Mouse (Mus musculus) embryonic facial prominence, embryonic 10.5 days (tissue): ENCODE results near the gene Tspoap1. TPM values are rescaled to one million over a fixed set of nuclear protein-coding genes. Genes with fewer than 3 reads are reported as not detected.

Experiments used
- DNase-seq: peaks from one replicate; pipeline ENCODE4 v3.0.0-alpha.2; 2017; ENCODE audit warnings: low spot score
- H3K27ac ChIP-seq: fragments of 300-500 bp; sonication (generic); replicated peaks from 2 replicates; pipeline ENCODE4 v1.5.1; 2016; ENCODE audit warnings: mild to moderate bottlenecking
- H3K27me3 ChIP-seq: fragments of 300-500 bp; sonication (generic); replicated peaks from 2 replicates; pipeline ENCODE4 v1.6.1; 2016; ENCODE audit warnings: low read depth, mild to moderate bottlenecking; ENCODE audit not compliant: poor library complexity, severe bottlenecking
- H3K36me3 ChIP-seq: fragments of 300-500 bp; sonication (generic); replicated peaks from 2 replicates; pipeline ENCODE4 v1.6.1; 2016; ENCODE audit warnings: mild to moderate bottlenecking, moderate library complexity
- H3K4me1 ChIP-seq: fragments of 300-500 bp; sonication (generic); 2 replicates; pipeline ENCODE4 v1.6.1; 2016
- H3K4me3 ChIP-seq: fragments of 300-500 bp; sonication (generic); 2 replicates; pipeline ENCODE4 v1.5.1; 2016; ENCODE audit warnings: mild to moderate bottlenecking, moderate library complexity
- H3K9me3 ChIP-seq: fragments of 300-500 bp; sonication (generic); 2 replicates; pipeline ENCODE4 v1.6.1; 2016; ENCODE audit warnings: mild to moderate bottlenecking
- WGBS: fragments of 180-500 bp; shearing (Covaris S2); methylation state at CpG from one replicate; pipeline ENCODE4 v1.1.7; 2016; 5-methylcytosine and 5-hydroxymethylcytosine counted together
- polyA plus RNA-seq: library from polyadenylated mRNA; unstranded; fragments of >200 nt; fragmentation: Nextera tagmentation; extraction: Ambion mirVana; gene quantifications from 2 replicates; pipeline ENCODE4 v1.2.1, GENCODE M21; 2016

Tspoap1 gene
- polyA plus RNA-seq, 1 experiment from 2014 or later, result 7.0 TPM

- H3K27me3 ChIP-seq, result peaks cover 94% of the 10 kb centered on the region
These were observed 3.9 kb downstream of the Tspoap1 start for GRCm38 (mm10) chr11:87763988-87764876.

GRCm38 (mm10) chr11:87768745-87769144 lies 8.4 kb downstream of the Tspoap1 start:
- Histone ChIP-seq H3K36me3 (no peaks in the 10 kb centered on the region), H3K27ac (no peak overlapping the region), H3K27me3 (peaks cover 51% of the 10 kb centered on the region), H3K4me3 (no peak overlapping the region), H3K9me3 (no peaks in the 10 kb centered on the region), H3K4me1 (peaks cover 12% of the 10 kb centered on the region)
- 89% methylated on average over 4 of the region's 4 CpGs for WGBS
- no peak for DNase-seq

More at GRCm38 (mm10) chr11:87763988-87764876, 3.9 kb downstream of the Tspoap1 start:
- peak; percentile 66 for DNase-seq
- WGBS, result under 1% methylated on average over 65 of the region's 65 CpGs
- H3K36me3 ChIP-seq, result no peaks in the 10 kb centered on the region
- H3K4me3 ChIP-seq, result peak overlapping the region; percentile 70
- peak overlapping the region; percentile 78 for H3K27ac ChIP-seq
- H3K4me1 ChIP-seq, result peaks cover 28% of the 10 kb centered on the region
- no peaks in the 10 kb centered on the region for H3K9me3 ChIP-seq

- DNase-seq, result peak; percentile 75
- H3K27me3 ChIP-seq, result peaks cover 36% of the 10 kb centered on the region
- peaks cover 6% of the 10 kb centered on the region; the same call in 1 of the 2 replicates for H3K4me1 ChIP-seq
- H3K36me3 ChIP-seq, result no peaks in the 10 kb centered on the region
- no peaks in the 10 kb centered on the region for H3K9me3 ChIP-seq
- 58% methylated on average over 3 of the region's 3 CpGs for WGBS
- H3K27ac ChIP-seq, result no peak overlapping the region
- no peak overlapping the region for H3K4me3 ChIP-seq
These were observed 10.6 kb downstream of the Tspoap1 start for GRCm38 (mm10) chr11:87770989-87771388.

GRCm38 (mm10) chr11:87772354-87772753 lies 12.0 kb downstream of the Tspoap1 start:
- WGBS, result 86% methylated on average over 3 of the region's 3 CpGs
- DNase-seq, result no peak
- no peaks in the 10 kb centered on the region for H3K9me3 ChIP-seq
- H3K4me1 ChIP-seq, result peaks cover 11% of the 10 kb centered on the region
- H3K27me3 ChIP-seq, result peaks cover 34% of the 10 kb centered on the region
- no peaks in the 10 kb centered on the region for H3K36me3 ChIP-seq
- no peak overlapping the region for H3K27ac ChIP-seq
- no peak overlapping the region for H3K4me3 ChIP-seq

- peak; percentile 91 for DNase-seq
- Histone ChIP-seq H3K36me3 (no peaks in the 10 kb centered on the region), H3K4me1 (peaks cover 32% of the 10 kb centered on the region), H3K27ac (peak overlapping the region; percentile 82), H3K9me3 (no peaks in the 10 kb centered on the region), H3K27me3 (peaks cover 69% of the 10 kb centered on the region), H3K4me3 (peak overlapping the region; percentile 60)
- WGBS, result 7% methylated on average over 32 of the region's 32 CpGs
These were observed 17.9 kb downstream of the Tspoap1 start for GRCm38 (mm10) chr11:87778100-87778765.

GRCm38 (mm10) chr11:87778915-87779314 lies 18.6 kb downstream of the Tspoap1 start:
- Histone ChIP-seq H3K27ac (peak overlapping the region; percentile 82), H3K9me3 (no peaks in the 10 kb centered on the region), H3K27me3 (peaks cover 69% of the 10 kb centered on the region), H3K4me3 (peak overlapping the region; percentile 60), H3K4me1 (peaks cover 32% of the 10 kb centered on the region), H3K36me3 (no peaks in the 10 kb centered on the region)
- 37% methylated on average over 12 of the region's 12 CpGs for WGBS
- DNase-seq, result no peak

- 80% methylated on average over 4 of the region's 4 CpGs for WGBS
These were observed 19.1 kb downstream of the Tspoap1 start for GRCm38 (mm10) chr11:87779392-87779791.

GRCm38 (mm10) chr11:87780130-87780529 lies 19.8 kb downstream of the Tspoap1 start:
- H3K27me3 ChIP-seq, result peaks cover 69% of the 10 kb centered on the region
- no peaks in the 10 kb centered on the region for H3K9me3 ChIP-seq
- no peak for DNase-seq
- WGBS, result 89% methylated on average over 8 of the region's 8 CpGs
- H3K36me3 ChIP-seq, result no peaks in the 10 kb centered on the region
- no peak overlapping the region for H3K27ac ChIP-seq
- no peak overlapping the region for H3K4me3 ChIP-seq
- peaks cover 26% of the 10 kb centered on the region for H3K4me1 ChIP-seq

More at GRCm38 (mm10) chr11:87779392-87779791, 19.1 kb downstream of the Tspoap1 start:
- H3K9me3 ChIP-seq, result no peaks in the 10 kb centered on the region
- H3K27me3 ChIP-seq, result peaks cover 69% of the 10 kb centered on the region
- H3K4me3 ChIP-seq, result no peak overlapping the region
- no peaks in the 10 kb centered on the region for H3K36me3 ChIP-seq
- H3K27ac ChIP-seq, result no peak overlapping the region
- DNase-seq, result no peak
- H3K4me1 ChIP-seq, result peaks cover 32% of the 10 kb centered on the region

GRCm38 (mm10) chr11:87790088-87790487 lies 29.7 kb downstream of the Tspoap1 start:
- H3K27ac ChIP-seq, result no peak overlapping the region
- 87% methylated on average over 6 of the region's 6 CpGs for WGBS
- H3K9me3 ChIP-seq, result no peaks in the 10 kb centered on the region
- H3K4me3 ChIP-seq, result no peak overlapping the region
- DNase-seq, result no peak
- H3K36me3 ChIP-seq, result no peaks in the 10 kb centered on the region
- H3K4me1 ChIP-seq, result peaks cover 3% of the 10 kb centered on the region; the same call in 1 of the 2 replicates
- no peaks in the 10 kb centered on the region for H3K27me3 ChIP-seq

GRCm38 (mm10) chr11:87793460-87793859 lies 33.1 kb downstream of the Tspoap1 start, which contains the start of gene Mpo:
Mpo (plus strand) TSS chr11:87793581.
- whole genome bisulfite sequencing, result 66% methylated on average over 3 of the region's 3 CpGs
- peaks cover 9% of the 10 kb centered on the region for H3K4me1 ChIP-seq
- no peak within 1 kb of the TSS for H3K4me3 ChIP-seq
- H3K36me3 ChIP-seq, result no peaks in the 10 kb centered on the region
- H3K9me3 ChIP-seq, result no peaks in the 10 kb centered on the region
- H3K27ac ChIP-seq, result no peak within 1 kb of the TSS
- H3K27me3 ChIP-seq, result 0 out of 2 replicates have a peak, but pooled peaks cover under 1% of the 10 kb centered on the region
- no peak for DNase-seq

- Histone ChIP-seq H3K36me3 (no peaks in the 10 kb centered on the region), H3K27ac (no peak overlapping the region), H3K4me1 (peaks cover 12% of the 10 kb centered on the region; the same call in 1 of the 2 replicates), H3K9me3 (no peaks in the 10 kb centered on the region), H3K27me3 (0 out of 2 replicates have a peak, but pooled peaks cover 5% of the 10 kb centered on the region), H3K4me3 (no peak overlapping the region)
- WGBS, result 89% methylated on average over 22 of the region's 22 CpGs
- DNase-seq, result no peak
These were observed 41.5 kb downstream of the Tspoap1 start for GRCm38 (mm10) chr11:87801711-87802275.

GRCm38 (mm10) chr11:87802621-87803020 lies 42.3 kb downstream of the Tspoap1 start:
- Histone ChIP-seq H3K9me3 (no peaks in the 10 kb centered on the region), H3K4me3 (no peak overlapping the region), H3K36me3 (no peaks in the 10 kb centered on the region), H3K27ac (no peak overlapping the region), H3K27me3 (0 out of 2 replicates have a peak, but pooled peaks cover 5% of the 10 kb centered on the region), H3K4me1 (peaks cover 6% of the 10 kb centered on the region; the same call in 1 of the 2 replicates)
- DNase-seq, result peak; percentile 53
- WGBS, result 50% methylated on average over 14 of the region's 14 CpGs
